Mouse (Mus musculus) liver, embryonic 12.5 days (tissue): ENCODE measurements around the gene Cog6. TPM values are rescaled to one million over a fixed set of nuclear protein-coding genes. Genes with fewer than 3 reads are reported as not detected.
"Not testable (repeated sequence)": the region's sequence is repeated elsewhere in the genome, so short reads cannot be mapped to it uniquely, and the experiment has no call there.

ENCODE experiments used
- ATAC-seq: fragments of 200-750 bp; cut with Nextera tagmentation; 2 replicates; pipeline ENCODE4 v1.8.0; 2017; ENCODE audit warnings: moderate number of reproducible peaks, mild to moderate bottlenecking, moderate library complexity
- H3K27ac ChIP-seq: fragments of 300-500 bp; sonication (generic); 2 replicates; pipeline ENCODE4 v1.5.1; 2016; ENCODE audit warnings: mild to moderate bottlenecking
- H3K27me3 ChIP-seq: fragments of 300-500 bp; sonication (generic); replicated peaks from 2 replicates; pipeline ENCODE4 v1.6.1; 2016; ENCODE audit warnings: mild to moderate bottlenecking, moderate library complexity
- H3K36me3 ChIP-seq: fragments of 300-500 bp; sonication (generic); 2 replicates; pipeline ENCODE4 v1.6.1; 2016; ENCODE audit warnings: mild to moderate bottlenecking, moderate library complexity
- H3K4me1 ChIP-seq: fragments of 300-500 bp; sonication (generic); 2 replicates; pipeline ENCODE4 v1.6.1; 2016
- H3K4me2 ChIP-seq: fragments of 300-500 bp; sonication (generic); 2 replicates; pipeline ENCODE4 v1.6.1; 2016; ENCODE audit warnings: mild to moderate bottlenecking, moderate library complexity
- H3K4me3 ChIP-seq: fragments of 300-500 bp; sonication (generic); 2 replicates; pipeline ENCODE4 v1.5.1; 2016; ENCODE audit warnings: mild to moderate bottlenecking, moderate library complexity
- H3K9ac ChIP-seq: fragments of 300-500 bp; sonication (generic); 2 replicates; pipeline ENCODE4 v1.6.1; 2016; ENCODE audit warnings: mild to moderate bottlenecking, moderate library complexity
- H3K9me3 ChIP-seq: fragments of 300-500 bp; sonication (generic); replicated peaks from 2 replicates; pipeline ENCODE4 v1.6.1; 2016; ENCODE audit warnings: mild to moderate bottlenecking, moderate library complexity
- WGBS: fragments of 180-500 bp; shearing (Covaris S2); methylation state at CpG from one replicate; pipeline ENCODE4 v1.1.7; 2016; ENCODE audit not compliant: insufficient replicate concordance; 5-methylcytosine and 5-hydroxymethylcytosine counted together
- polyA plus RNA-seq: library from polyadenylated mRNA; unstranded; fragments of >200 nt; fragmentation: Nextera tagmentation; extraction: Ambion mirVana; gene quantifications from 2 replicates; pipeline ENCODE4 v1.2.1, GENCODE M21; 2016

Gene Cog6
- polyA plus RNA-seq, 1 experiment from 2014 or later = 19.2 TPM

- H3K4me1 ChIP-seq = peaks cover 7% of the 10 kb centered on the region
- H3K9me3 ChIP-seq = no peaks in the 10 kb centered on the region
- H3K4me3 ChIP-seq = no peak overlapping the region
- H3K4me2 ChIP-seq = no peak overlapping the region
- no peak overlapping the region for H3K9ac ChIP-seq
- H3K27ac ChIP-seq = no peak overlapping the region
- H3K36me3 ChIP-seq = no peaks in the 10 kb centered on the region
- ATAC-seq = no peak
- WGBS = 52% methylated on average over 4 of the region's 4 CpGs
- peaks cover 3% of the 10 kb centered on the region; the same call in 1 of the 2 replicates for H3K27me3 ChIP-seq
Observed at GRCm38 (mm10) chr3:53027333-53027732, 10.3 kb upstream of the Cog6 start.

GRCm38 (mm10) chr3:53007411-53007810 lies 9.6 kb downstream of the Cog6 start:
- no peak overlapping the region for H3K4me3 ChIP-seq
- peaks cover 51% of the 10 kb centered on the region for H3K36me3 ChIP-seq
- H3K27me3 ChIP-seq = no peaks in the 10 kb centered on the region
- WGBS = 84% methylated on average over 8 of the region's 8 CpGs
- no peak overlapping the region for H3K4me2 ChIP-seq
- H3K9me3 ChIP-seq = no peaks in the 10 kb centered on the region
- no peaks in the 10 kb centered on the region for H3K4me1 ChIP-seq
- H3K27ac ChIP-seq = no peak overlapping the region
- no peak for ATAC-seq
- H3K9ac ChIP-seq = no peak overlapping the region

GRCm38 (mm10) chr3:53004406-53005114 lies 12.5 kb downstream of the Cog6 start:
- Histone ChIP-seq H3K27ac (no peak overlapping the region), H3K4me2 (no peak overlapping the region), H3K9ac (no peak overlapping the region), H3K4me3 (no peak overlapping the region), H3K9me3 (no peaks in the 10 kb centered on the region), H3K36me3 (peaks cover 63% of the 10 kb centered on the region), H3K4me1 (no peaks in the 10 kb centered on the region), H3K27me3 (no peaks in the 10 kb centered on the region)
- WGBS = 72% methylated on average over 2 of the region's 2 CpGs
- no peak for ATAC-seq

DNA sequence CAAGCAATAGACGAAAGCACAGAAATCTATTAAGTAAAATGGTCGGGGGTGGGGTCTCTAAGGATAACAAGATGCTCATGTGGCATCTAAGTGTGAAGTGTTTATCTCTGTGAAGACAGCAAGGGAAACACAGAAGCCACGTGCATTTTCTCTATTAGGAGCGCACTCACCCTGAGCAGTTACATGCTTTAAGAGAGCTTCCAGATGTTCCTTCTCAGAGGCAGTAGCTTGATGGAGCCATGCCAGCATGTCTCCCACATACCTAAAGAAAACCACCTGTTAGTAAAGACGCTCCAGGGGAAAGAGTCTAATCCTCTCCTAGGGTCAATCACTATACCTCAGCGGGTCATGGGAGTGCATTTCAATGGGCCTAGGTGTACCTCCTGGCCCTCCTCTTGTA lies 15.0 kb downstream of the Cog6 start:
- 71% methylated on average over 6 of the region's 6 CpGs for WGBS
- Histone ChIP-seq H3K27me3 (no peaks in the 10 kb centered on the region), H3K36me3 (peaks cover 56% of the 10 kb centered on the region), H3K27ac (no peak overlapping the region), H3K4me1 (no peaks in the 10 kb centered on the region), H3K9ac (no peak overlapping the region), H3K4me2 (no peak overlapping the region), H3K9me3 (no peaks in the 10 kb centered on the region), H3K4me3 (no peak overlapping the region)
- no peak for ATAC-seq

- no peak overlapping the region for H3K4me2 ChIP-seq
- H3K9me3 ChIP-seq = no peaks in the 10 kb centered on the region
- peaks cover 59% of the 10 kb centered on the region for H3K36me3 ChIP-seq
- H3K27ac ChIP-seq = no peak overlapping the region
- H3K4me1 ChIP-seq = no peaks in the 10 kb centered on the region
- no peak for ATAC-seq
- H3K27me3 ChIP-seq = no peaks in the 10 kb centered on the region
- 73% methylated on average over 3 of the region's 3 CpGs for WGBS
- no peak overlapping the region for H3K9ac ChIP-seq
- H3K4me3 ChIP-seq = no peak overlapping the region
Observed at GRCm38 (mm10) chr3:52999996-53000395, 17.0 kb downstream of the Cog6 start.

DNA sequence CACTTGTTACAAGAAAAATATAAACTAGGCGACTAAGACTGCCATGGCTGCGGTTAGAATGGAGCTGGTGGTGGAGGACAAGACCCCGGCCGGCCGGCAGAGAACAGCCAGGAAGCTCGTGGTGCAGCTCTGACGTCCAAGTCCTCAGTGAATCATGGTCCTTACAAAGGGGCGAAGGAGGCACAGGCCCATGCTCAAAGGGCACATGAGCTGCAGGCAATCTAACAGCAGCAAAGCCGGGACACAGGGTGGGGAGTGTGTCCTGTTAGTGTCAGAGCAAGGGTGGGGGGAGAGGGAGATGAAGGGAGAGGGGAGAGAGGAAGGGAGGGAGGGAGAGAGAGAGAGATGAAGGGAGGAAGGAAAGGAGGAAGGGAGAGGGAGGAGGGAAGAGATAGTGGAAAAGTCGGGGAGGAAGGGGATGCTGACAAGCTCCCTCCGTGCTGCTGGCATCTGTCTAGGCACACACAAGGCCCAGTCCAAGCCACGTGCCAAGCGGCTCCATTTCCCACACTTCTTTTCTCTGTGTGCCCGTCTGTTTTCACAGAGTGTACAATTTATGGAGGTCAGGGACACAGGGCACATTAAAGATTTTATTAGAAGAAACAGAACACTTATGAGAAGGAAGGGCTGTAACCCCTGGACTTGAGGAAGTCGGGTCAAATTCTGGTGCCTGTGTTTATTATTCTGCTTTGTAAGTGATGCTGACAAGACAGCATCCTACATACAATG lies 17.9 kb downstream of the Cog6 start:
- 66% methylated on average over 15 of the region's 15 CpGs for WGBS
- H3K4me1 ChIP-seq = no peaks in the 10 kb centered on the region
- H3K4me2 ChIP-seq = no peak overlapping the region
- H3K27ac ChIP-seq = no peak overlapping the region
- H3K36me3 ChIP-seq = peaks cover 58% of the 10 kb centered on the region
- no peak overlapping the region for H3K4me3 ChIP-seq
- H3K9me3 ChIP-seq = no peaks in the 10 kb centered on the region
- H3K27me3 ChIP-seq = no peaks in the 10 kb centered on the region
- no peak for ATAC-seq
- H3K9ac ChIP-seq = no peak overlapping the region

- no peaks in the 10 kb centered on the region for H3K9me3 ChIP-seq
- no peaks in the 10 kb centered on the region for H3K4me1 ChIP-seq
- no peaks in the 10 kb centered on the region for H3K27me3 ChIP-seq
- no peak overlapping the region for H3K4me3 ChIP-seq
- H3K27ac ChIP-seq = no peak overlapping the region
- WGBS = 72% methylated on average over 1 of the region's 1 CpGs
- ATAC-seq = no peak
- H3K36me3 ChIP-seq = peaks cover 70% of the 10 kb centered on the region
- H3K4me2 ChIP-seq = no peak overlapping the region
- H3K9ac ChIP-seq = no peak overlapping the region
Observed at GRCm38 (mm10) chr3:52997381-52997780, 19.7 kb downstream of the Cog6 start.

- 83% methylated on average over 5 of the region's 5 CpGs for WGBS
- no peaks in the 10 kb centered on the region for H3K4me1 ChIP-seq
- H3K27me3 ChIP-seq = no peaks in the 10 kb centered on the region
- H3K9ac ChIP-seq = no peak overlapping the region
- H3K4me3 ChIP-seq = no peak overlapping the region
- no peak overlapping the region for H3K27ac ChIP-seq
- no peak overlapping the region for H3K4me2 ChIP-seq
- no peak for ATAC-seq
- H3K36me3 ChIP-seq = peaks cover 67% of the 10 kb centered on the region
- no peaks in the 10 kb centered on the region for H3K9me3 ChIP-seq
Observed at GRCm38 (mm10) chr3:52996635-52997034, 20.4 kb downstream of the Cog6 start.

GRCm38 (mm10) chr3:52994666-52995065 lies 22.4 kb downstream of the Cog6 start:
- no peaks in the 10 kb centered on the region for H3K27me3 ChIP-seq
- ATAC-seq = no peak
- H3K9ac ChIP-seq = no peak overlapping the region
- no peak overlapping the region for H3K4me3 ChIP-seq
- peaks cover 50% of the 10 kb centered on the region for H3K36me3 ChIP-seq
- WGBS = 75% methylated on average over 5 of the region's 5 CpGs
- H3K4me1 ChIP-seq = no peaks in the 10 kb centered on the region
- no peak overlapping the region for H3K4me2 ChIP-seq
- no peak overlapping the region for H3K27ac ChIP-seq
- H3K9me3 ChIP-seq = no peaks in the 10 kb centered on the region

DNA sequence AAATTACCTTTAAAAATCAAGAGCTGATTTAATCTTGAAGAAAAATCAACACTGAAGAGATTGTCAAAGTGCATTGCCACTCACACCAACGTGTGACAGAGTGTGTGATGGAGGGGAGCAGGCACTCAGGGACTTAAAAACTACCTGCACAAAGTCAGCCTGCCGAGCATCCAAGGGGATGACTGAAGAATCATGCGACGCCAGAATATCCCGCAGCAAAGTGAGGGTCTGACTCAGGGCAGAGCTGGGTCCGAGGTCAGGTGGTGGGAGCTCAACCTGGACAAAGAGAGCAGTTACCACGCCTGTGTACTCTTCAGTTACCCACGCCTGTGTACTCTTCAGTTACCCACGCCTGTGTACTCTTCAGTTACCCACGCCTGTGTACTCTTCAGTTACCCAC lies 23.7 kb downstream of the Cog6 start:
- Histone ChIP-seq H3K4me2 (no peak overlapping the region), H3K27me3 (no peaks in the 10 kb centered on the region), H3K27ac (no peak overlapping the region), H3K4me1 (no peaks in the 10 kb centered on the region), H3K9ac (no peak overlapping the region), H3K4me3 (no peak overlapping the region), H3K9me3 (no peaks in the 10 kb centered on the region), H3K36me3 (peaks cover 57% of the 10 kb centered on the region)
- ATAC-seq = no peak
- WGBS = 76% methylated on average over 10 of the region's 10 CpGs

DNA sequence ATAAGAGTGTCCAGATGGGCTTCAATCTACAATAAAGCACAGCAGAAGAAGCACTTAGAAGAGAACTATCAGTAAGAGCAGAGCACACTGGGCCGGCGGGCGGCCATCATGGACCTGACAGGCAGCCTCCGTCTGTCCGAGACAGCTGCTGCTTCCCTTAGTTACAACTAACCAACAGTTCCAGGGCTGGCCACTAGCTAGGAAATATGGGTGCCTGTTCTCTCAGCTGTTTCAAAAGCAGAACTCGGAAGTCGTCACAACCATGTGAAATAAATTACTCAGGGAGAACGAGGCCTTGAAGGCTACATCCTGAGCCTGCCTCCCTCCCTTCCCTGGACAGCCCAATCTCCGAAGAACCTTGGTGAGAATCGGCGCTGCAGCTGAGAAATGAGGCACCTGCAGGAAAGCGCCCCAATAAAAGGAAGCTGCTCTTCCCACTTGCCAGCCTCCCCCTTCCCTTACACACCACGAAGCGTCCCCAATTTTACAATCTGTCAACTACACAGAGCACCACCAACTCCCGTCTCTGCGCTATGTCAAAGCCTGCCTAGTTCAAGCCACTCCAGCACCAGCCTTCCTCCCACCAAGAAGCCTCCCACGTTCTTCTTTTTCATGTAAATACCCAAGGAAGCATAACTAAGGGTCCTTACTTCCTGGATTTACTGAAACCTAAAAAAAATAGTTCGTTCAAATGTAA lies 26.8 kb downstream of the Cog6 start:
- Histone ChIP-seq H3K4me2 (no peak overlapping the region), H3K27ac (no peak overlapping the region), H3K9me3 (no peaks in the 10 kb centered on the region), H3K36me3 (peaks cover 49% of the 10 kb centered on the region), H3K4me1 (peaks cover 6% of the 10 kb centered on the region), H3K27me3 (no peaks in the 10 kb centered on the region), H3K9ac (no peak overlapping the region), H3K4me3 (no peak overlapping the region)
- ATAC-seq = no peak
- WGBS = 67% methylated on average over 18 of the region's 18 CpGs

DNA sequence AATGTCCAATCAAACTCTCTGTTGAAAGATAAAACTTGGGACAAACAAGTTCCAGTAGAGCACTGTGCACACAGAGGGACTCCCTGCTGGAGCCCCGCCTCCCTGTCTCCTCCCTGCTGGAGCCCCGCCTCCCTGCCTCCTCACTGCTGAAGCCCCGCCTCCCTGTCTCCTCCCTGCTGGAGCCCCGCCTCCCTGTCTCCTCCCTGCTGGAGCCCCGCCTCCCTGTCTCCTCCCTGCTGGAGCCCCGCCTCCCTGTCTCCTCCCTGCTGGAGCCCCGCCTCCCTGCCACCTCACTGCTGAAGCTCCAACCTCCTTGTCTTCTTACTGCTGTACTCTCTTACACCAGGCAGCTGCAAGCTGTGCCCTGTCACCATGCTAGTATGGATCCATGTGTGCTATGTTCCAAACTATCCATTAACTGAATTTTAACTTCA lies 31.5 kb downstream of the Cog6 start:
- not testable (repeated sequence) for H3K27me3 ChIP-seq, H3K4me3 ChIP-seq, H3K9ac ChIP-seq, H3K4me1 ChIP-seq, H3K27ac ChIP-seq, H3K4me2 ChIP-seq, H3K9me3 ChIP-seq
- ATAC-seq = peak; percentile 89
- WGBS = 15% methylated on average over 6 of the region's 7 CpGs
- H3K36me3 ChIP-seq = peaks cover 43% of the 10 kb centered on the region
